Mouse (Mus musculus) CD4-positive, CD25-positive, alpha-beta regulatory T cell (primary cell): ENCODE results near the gene Tctn3. TPM values are rescaled to one million over a fixed set of nuclear protein-coding genes. Genes with fewer than 3 reads are reported as not detected.

Experiments
- polyA plus RNA-seq: library from polyadenylated mRNA; unstranded; fragments of 100-300 nt; shearing (Covaris generic); gene quantifications from one replicate; pipeline ENCODE4 v1.2.1, GENCODE M21; 2017

Gene Tctn3
- 8.9 TPM for polyA plus RNA-seq

DNA sequence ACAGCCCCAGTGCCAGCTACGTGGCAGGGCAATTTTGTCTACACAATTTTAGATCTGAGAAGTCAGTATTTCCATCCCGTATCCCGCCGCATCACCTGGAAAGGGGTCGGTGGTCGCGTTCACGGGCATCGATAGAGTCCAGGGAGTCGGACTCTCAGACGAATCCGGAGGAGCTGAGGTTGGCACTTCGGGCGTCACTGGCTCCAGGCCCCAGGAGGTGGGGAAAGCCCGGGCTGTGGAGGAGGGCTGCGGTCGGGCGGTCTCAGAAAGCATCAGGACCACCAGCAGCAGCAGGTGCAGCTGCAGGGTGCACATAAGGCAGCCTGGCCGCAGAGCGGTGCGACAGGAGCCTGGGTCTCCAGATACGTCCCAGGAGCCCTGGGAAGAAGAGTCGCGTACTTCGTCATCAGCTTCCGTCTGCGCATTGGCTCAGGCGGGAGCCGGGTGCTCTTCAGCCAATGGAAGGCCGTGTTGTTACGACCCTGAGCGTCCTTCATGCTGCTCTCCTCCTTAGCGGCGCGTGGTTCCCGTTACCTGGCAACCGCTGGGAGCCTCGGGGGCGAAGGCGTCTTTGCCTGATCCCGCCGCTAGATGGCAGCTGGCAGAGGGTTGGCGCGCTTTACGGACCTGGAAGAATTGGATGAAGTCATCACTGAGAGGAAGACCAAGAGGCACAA lies at the start of gene Tctn3, which contains the start of gene Entpd1:
Tctn3 (minus strand) TSS at position 404 of the 677 bp plus-strand sequence.
Entpd1 (plus strand) TSS at position 537 of the 677 bp plus-strand sequence.

GRCm38 (mm10) chr19:40588293-40588654 lies 23.8 kb downstream of the Tctn3 start, which contains the start of gene Aldh18a1:
Gene Aldh18a1, minus strand, starts transcription at chr19:40588463.

Other genes starting within 250 kb of the Tctn3 start
- gene Sorbs1, start 98.5 kb downstream of the Tctn3 start, polyA plus RNA-seq, result 25.2 TPM
- 80.6 TPM for gene Aldh18a1, start 23.8 kb downstream of the Tctn3 start, polyA plus RNA-seq
- 41.9 TPM for gene Entpd1, start 133 bp upstream of the Tctn3 start, polyA plus RNA-seq
- 2.6 TPM for gene Cc2d2b, start 136.5 kb upstream of the Tctn3 start, polyA plus RNA-seq
- gene Ccnj, start 219.0 kb upstream of the Tctn3 start, polyA plus RNA-seq, result 5.5 TPM